Mouse (Mus musculus): ENCODE measurements at regions not wholly inside any gene's neighbourhood (a gene's known extent, or its start where the extent isn't known, plus 50 kb on each side); places are given as distances from the start of the nearest gene placed in this dataset.

DNA sequence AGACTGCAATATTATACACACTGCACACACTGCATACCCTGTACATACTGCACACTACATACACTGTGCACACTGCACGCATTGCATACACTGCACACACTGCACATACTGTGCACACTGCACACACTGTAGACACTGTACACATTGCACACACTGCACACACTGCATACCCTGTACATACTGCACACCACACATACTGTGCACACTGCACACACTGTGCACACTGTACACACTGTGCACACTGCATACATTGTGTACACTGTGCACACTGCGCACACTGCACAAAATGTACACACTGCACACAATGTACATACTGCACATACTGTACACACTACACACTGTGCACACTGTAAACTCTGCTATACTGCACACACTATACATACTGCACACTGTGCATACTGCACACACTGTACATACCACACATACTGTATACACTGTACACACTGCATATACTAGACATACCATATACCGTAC lies 405.1 kb downstream of the Rnd3 start:
- H3K27me3 ChIP-seq (ENCODE audit: control insufficient read depth, insufficient read depth, low read length) = no peaks in the 10 kb centered on the region
- no peak for ATAC-seq (ENCODE audit: insufficient number of reproducible peaks, insufficient read depth, low FRiP score, low read depth)
- H3K4me3 ChIP-seq (ENCODE audit: control insufficient read depth in 1 of 2, insufficient read depth in 1 of 2, low read depth in 1 of 2, low read length in 2 of 2) = no peak overlapping the region
- no peak overlapping the region for H3K27ac ChIP-seq (replicated peaks in 1 of 2; ENCODE audit: control insufficient read depth in 1 of 2, insufficient read depth in 1 of 2, low read depth in 2 of 2, low read length in 2 of 2)
- no peaks in the 10 kb centered on the region for H3K4me1 ChIP-seq (ENCODE audit: control insufficient read depth in 2 of 2, insufficient read depth in 2 of 2, low read length in 2 of 2)
- 97% methylated on average over 3 of the region's 3 CpGs for WGBS
- H3K4me2 ChIP-seq (ENCODE audit: low read length) = no peak overlapping the region
- H3K9me3 ChIP-seq (ENCODE audit: control insufficient read depth, low read length) = no peaks in the 10 kb centered on the region
- no peak overlapping the region for H3K9ac ChIP-seq (ENCODE audit: low read length)
- no peaks in the 10 kb centered on the region for H3K36me3 ChIP-seq (ENCODE audit: control insufficient read depth, insufficient read depth, low read length)

DNA sequence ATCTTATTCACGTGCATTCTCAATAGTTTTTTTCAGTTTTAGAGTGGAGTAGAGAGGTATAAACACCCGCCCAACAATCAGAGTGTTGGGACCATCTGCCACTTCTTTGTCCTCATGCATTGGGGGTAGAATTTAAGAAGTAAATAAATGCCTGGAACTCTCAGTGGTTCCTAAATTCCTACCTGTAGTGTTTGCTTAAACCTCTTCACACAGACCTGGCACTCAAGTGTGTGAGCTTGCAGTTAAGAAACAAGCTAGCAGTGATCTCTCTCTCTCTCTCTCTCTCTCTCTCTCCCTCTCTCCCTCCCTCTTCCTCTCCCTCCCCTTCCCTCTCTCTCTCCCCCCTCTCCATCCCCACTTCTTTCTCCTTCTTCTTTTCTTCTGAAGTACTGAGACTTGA lies 406.5 kb downstream of the Rnd3 start:
- Histone ChIP-seq H3K9ac (ENCODE audit: low read length) (no peak overlapping the region), H3K4me2 (ENCODE audit: low read length) (no peak overlapping the region), H3K27ac (replicated peaks in 1 of 2; ENCODE audit: control insufficient read depth in 1 of 2, insufficient read depth in 1 of 2, low read depth in 2 of 2, low read length in 2 of 2) (no peak overlapping the region), H3K9me3 (ENCODE audit: control insufficient read depth, low read length) (no peaks in the 10 kb centered on the region), H3K27me3 (ENCODE audit: control insufficient read depth, insufficient read depth, low read length) (no peaks in the 10 kb centered on the region), H3K36me3 (ENCODE audit: control insufficient read depth, insufficient read depth, low read length) (no peaks in the 10 kb centered on the region), H3K4me1 (ENCODE audit: control insufficient read depth in 2 of 2, insufficient read depth in 2 of 2, low read length in 2 of 2) (no peaks in the 10 kb centered on the region), H3K4me3 (ENCODE audit: control insufficient read depth in 1 of 2, insufficient read depth in 1 of 2, low read depth in 1 of 2, low read length in 2 of 2) (no peak overlapping the region)
- WGBS = 67% methylated on average over 2 of the region's 2 CpGs
- ATAC-seq (ENCODE audit: insufficient number of reproducible peaks, insufficient read depth, low FRiP score, low read depth) = no peak

DNA sequence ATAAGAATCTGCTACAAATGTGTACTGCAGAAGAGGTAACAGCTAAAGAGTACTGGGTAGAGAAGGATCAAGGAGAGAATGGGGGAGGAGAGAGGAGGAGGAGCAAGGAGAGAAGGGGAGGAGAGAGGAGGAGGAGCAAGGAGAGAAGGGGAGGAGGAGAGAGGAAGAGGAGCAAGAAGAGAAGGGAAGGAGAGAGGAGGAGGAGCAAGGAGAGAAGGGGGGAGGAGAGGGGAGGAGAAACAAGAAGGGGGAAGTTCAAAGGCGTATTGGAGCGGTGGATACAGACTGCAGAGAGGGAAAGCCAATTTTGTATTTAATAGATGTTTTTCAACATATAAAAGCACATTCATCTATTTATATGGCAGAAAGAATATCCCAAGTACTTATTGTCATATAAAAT lies 407.6 kb downstream of the Rnd3 start:
- H3K4me3 ChIP-seq (ENCODE audit: control insufficient read depth in 1 of 2, insufficient read depth in 1 of 2, low read depth in 1 of 2, low read length in 2 of 2) = no peak overlapping the region
- no peak for ATAC-seq (ENCODE audit: insufficient number of reproducible peaks, insufficient read depth, low FRiP score, low read depth)
- H3K9me3 ChIP-seq (ENCODE audit: control insufficient read depth, low read length) = no peaks in the 10 kb centered on the region
- H3K27ac ChIP-seq (replicated peaks in 1 of 2; ENCODE audit: control insufficient read depth in 1 of 2, insufficient read depth in 1 of 2, low read depth in 2 of 2, low read length in 2 of 2) = no peak overlapping the region
- H3K27me3 ChIP-seq (ENCODE audit: control insufficient read depth, insufficient read depth, low read length) = no peaks in the 10 kb centered on the region
- WGBS = 81% methylated on average over 2 of the region's 2 CpGs
- H3K9ac ChIP-seq (ENCODE audit: low read length) = no peak overlapping the region
- H3K4me1 ChIP-seq (ENCODE audit: control insufficient read depth in 2 of 2, insufficient read depth in 2 of 2, low read length in 2 of 2) = no peaks in the 10 kb centered on the region
- H3K36me3 ChIP-seq (ENCODE audit: control insufficient read depth, insufficient read depth, low read length) = no peaks in the 10 kb centered on the region
- no peak overlapping the region for H3K4me2 ChIP-seq (ENCODE audit: low read length)

DNA sequence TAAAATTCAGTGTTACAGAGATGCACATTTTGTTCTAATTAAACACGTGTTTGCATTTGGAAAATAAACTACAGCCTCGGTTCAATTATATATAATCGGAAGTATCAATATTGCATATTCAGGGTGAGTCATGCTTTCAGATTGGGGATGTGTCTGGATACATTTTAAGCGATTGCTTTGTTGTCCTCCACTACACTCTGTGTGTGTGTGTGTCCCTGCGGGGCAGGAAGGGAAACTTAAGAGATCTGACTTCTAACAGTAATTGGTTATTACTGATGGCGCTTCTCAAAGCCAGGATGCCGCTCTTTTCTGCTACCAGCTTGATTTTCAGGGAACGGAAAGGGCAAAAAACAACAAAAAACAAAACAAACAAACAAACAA lies 409.3 kb downstream of the Rnd3 start:
- no peak for ATAC-seq (ENCODE audit: insufficient number of reproducible peaks, insufficient read depth, low FRiP score, low read depth)
- Histone ChIP-seq H3K4me1 (ENCODE audit: control insufficient read depth in 2 of 2, insufficient read depth in 2 of 2, low read length in 2 of 2) (no peaks in the 10 kb centered on the region), H3K4me2 (ENCODE audit: low read length) (no peak overlapping the region), H3K9me3 (ENCODE audit: control insufficient read depth, low read length) (no peaks in the 10 kb centered on the region), H3K9ac (ENCODE audit: low read length) (no peak overlapping the region), H3K27me3 (ENCODE audit: control insufficient read depth, insufficient read depth, low read length) (no peaks in the 10 kb centered on the region), H3K4me3 (ENCODE audit: control insufficient read depth in 1 of 2, insufficient read depth in 1 of 2, low read depth in 1 of 2, low read length in 2 of 2) (no peak overlapping the region), H3K27ac (replicated peaks in 1 of 2; ENCODE audit: control insufficient read depth in 1 of 2, insufficient read depth in 1 of 2, low read depth in 2 of 2, low read length in 2 of 2) (no peak overlapping the region), H3K36me3 (ENCODE audit: control insufficient read depth, insufficient read depth, low read length) (no peaks in the 10 kb centered on the region)
- WGBS = 85% methylated on average over 8 of the region's 8 CpGs

DNA sequence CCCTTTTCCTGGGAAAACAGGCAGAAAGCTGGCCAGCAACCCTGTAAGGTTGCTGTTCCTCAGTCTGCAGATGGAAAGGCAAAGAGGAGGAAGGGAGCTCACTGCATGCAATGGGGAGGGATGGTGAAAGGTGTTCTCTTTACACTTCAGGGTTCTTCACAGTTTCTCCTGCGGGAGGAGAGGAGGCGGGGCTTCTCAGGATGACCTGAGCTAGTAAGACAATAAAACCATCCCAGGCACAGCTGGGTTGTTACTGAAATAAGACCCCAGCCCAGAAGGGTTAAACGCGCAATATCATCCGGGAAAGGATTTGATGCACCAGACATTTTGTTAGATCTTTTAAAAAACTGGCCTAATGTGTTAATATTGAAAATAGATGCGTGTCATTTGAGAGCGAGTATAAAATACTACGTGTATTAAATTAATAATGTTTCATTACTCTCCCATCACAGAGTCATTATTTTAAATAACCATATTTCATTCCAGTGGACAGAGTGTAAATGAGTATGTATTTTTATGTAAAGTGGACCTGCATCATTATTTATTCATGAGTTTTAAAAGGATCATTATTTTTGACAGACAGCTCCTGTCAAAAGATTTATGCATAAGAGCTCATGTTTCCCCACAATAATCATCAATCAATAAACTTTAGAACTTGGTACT lies 409.8 kb downstream of the Rnd3 start:
- H3K36me3 ChIP-seq (ENCODE audit: control insufficient read depth, insufficient read depth, low read length) = no peaks in the 10 kb centered on the region
- 71% methylated on average over 8 of the region's 8 CpGs for WGBS
- no peak overlapping the region for H3K4me2 ChIP-seq (ENCODE audit: low read length)
- no peak for ATAC-seq (ENCODE audit: insufficient number of reproducible peaks, insufficient read depth, low FRiP score, low read depth)
- H3K9me3 ChIP-seq (ENCODE audit: control insufficient read depth, low read length) = no peaks in the 10 kb centered on the region
- H3K27me3 ChIP-seq (ENCODE audit: control insufficient read depth, insufficient read depth, low read length) = no peaks in the 10 kb centered on the region
- H3K4me3 ChIP-seq (ENCODE audit: control insufficient read depth in 1 of 2, insufficient read depth in 1 of 2, low read depth in 1 of 2, low read length in 2 of 2) = no peak overlapping the region
- no peaks in the 10 kb centered on the region for H3K4me1 ChIP-seq (ENCODE audit: control insufficient read depth in 2 of 2, insufficient read depth in 2 of 2, low read length in 2 of 2)
- no peak overlapping the region for H3K27ac ChIP-seq (replicated peaks in 1 of 2; ENCODE audit: control insufficient read depth in 1 of 2, insufficient read depth in 1 of 2, low read depth in 2 of 2, low read length in 2 of 2)
- no peak overlapping the region for H3K9ac ChIP-seq (ENCODE audit: low read length)

DNA sequence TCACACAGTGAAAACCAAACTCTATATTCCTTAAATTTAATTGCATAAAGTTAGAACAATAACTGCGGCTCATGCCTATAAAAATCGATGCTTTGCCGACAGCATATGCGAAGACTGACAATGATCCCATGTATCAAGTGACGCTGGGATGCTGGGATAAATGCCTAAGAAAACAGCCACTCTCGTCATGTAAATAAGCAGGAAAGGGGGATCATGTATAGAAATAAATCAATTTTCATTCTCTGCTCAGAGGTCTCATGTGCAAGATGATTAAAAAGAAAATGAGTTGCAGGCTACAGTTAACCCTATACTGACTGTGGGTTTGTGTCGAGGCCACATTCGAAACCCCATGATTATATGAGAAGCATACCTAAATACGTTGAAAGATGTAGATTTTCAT lies 411.2 kb downstream of the Rnd3 start:
- H3K27ac ChIP-seq (replicated peaks in 1 of 2; ENCODE audit: control insufficient read depth in 1 of 2, insufficient read depth in 1 of 2, low read depth in 2 of 2, low read length in 2 of 2) = no peak overlapping the region
- no peak overlapping the region for H3K9ac ChIP-seq (ENCODE audit: low read length)
- H3K27me3 ChIP-seq (ENCODE audit: control insufficient read depth, insufficient read depth, low read length) = no peaks in the 10 kb centered on the region
- H3K36me3 ChIP-seq (ENCODE audit: control insufficient read depth, insufficient read depth, low read length) = no peaks in the 10 kb centered on the region
- no peak overlapping the region for H3K4me2 ChIP-seq (ENCODE audit: low read length)
- no peak for ATAC-seq (ENCODE audit: insufficient number of reproducible peaks, insufficient read depth, low FRiP score, low read depth)
- no peak overlapping the region for H3K4me3 ChIP-seq (ENCODE audit: control insufficient read depth in 1 of 2, insufficient read depth in 1 of 2, low read depth in 1 of 2, low read length in 2 of 2)
- 85% methylated on average over 9 of the region's 9 CpGs for WGBS
- H3K9me3 ChIP-seq (ENCODE audit: control insufficient read depth, low read length) = no peaks in the 10 kb centered on the region
- no peaks in the 10 kb centered on the region for H3K4me1 ChIP-seq (ENCODE audit: control insufficient read depth in 2 of 2, insufficient read depth in 2 of 2, low read length in 2 of 2)

DNA sequence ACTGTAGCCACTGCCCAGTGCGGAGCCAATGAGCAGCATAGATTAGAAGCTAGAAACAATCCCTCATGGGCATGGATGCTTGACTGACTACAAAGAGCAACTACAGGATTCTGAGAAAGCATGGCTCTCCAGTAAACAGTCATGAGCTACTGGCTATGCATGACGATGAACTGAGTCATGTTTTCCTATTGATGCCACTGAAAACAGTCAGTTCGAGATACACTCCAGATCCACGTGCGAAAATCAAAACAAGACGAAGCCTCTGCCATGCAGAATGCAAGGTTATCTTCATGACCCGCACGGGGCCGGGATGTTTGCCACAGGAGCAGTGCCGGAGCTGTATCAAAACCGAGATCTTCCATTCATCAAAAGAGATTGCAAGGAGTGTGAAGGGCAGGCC lies 413.9 kb downstream of the Rnd3 start:
- Histone ChIP-seq H3K4me1 (ENCODE audit: control insufficient read depth in 2 of 2, insufficient read depth in 2 of 2, low read length in 2 of 2) (no peaks in the 10 kb centered on the region), H3K9me3 (ENCODE audit: control insufficient read depth, low read length) (no peaks in the 10 kb centered on the region), H3K4me3 (ENCODE audit: control insufficient read depth in 1 of 2, insufficient read depth in 1 of 2, low read depth in 1 of 2, low read length in 2 of 2) (no peak overlapping the region), H3K27ac (replicated peaks in 1 of 2; ENCODE audit: control insufficient read depth in 1 of 2, insufficient read depth in 1 of 2, low read depth in 2 of 2, low read length in 2 of 2) (no peak overlapping the region), H3K27me3 (ENCODE audit: control insufficient read depth, insufficient read depth, low read length) (no peaks in the 10 kb centered on the region), H3K9ac (ENCODE audit: low read length) (no peak overlapping the region), H3K36me3 (ENCODE audit: control insufficient read depth, insufficient read depth, low read length) (no peaks in the 10 kb centered on the region), H3K4me2 (ENCODE audit: low read length) (no peak overlapping the region)
- no peak for ATAC-seq (ENCODE audit: insufficient number of reproducible peaks, insufficient read depth, low FRiP score, low read depth)
- 68% methylated on average over 11 of the region's 11 CpGs for WGBS

DNA sequence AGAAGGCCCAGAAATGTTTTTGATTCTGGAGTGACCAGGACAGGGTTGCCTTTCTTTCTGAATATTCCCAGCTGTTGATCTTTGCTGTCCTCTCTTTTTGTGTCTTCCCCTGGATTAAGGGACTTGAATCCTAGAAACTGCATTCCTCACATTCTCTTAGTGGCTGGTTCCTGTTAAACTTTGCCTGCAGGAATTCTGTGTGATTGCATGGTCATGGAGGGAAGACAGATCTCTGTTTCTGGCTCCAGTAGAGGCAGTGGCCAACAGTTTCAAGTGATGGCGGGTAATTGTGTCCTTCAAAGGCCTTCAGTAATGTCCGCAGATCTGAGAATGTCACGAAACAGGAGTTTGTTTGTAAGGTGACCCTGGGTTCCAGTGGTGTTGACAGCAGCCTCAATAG lies 410.1 kb upstream of the Mmadhc start:
- no peak overlapping the region for H3K9ac ChIP-seq (ENCODE audit: low read length)
- H3K4me2 ChIP-seq (ENCODE audit: low read length) = no peak overlapping the region
- H3K4me1 ChIP-seq (ENCODE audit: control insufficient read depth in 2 of 2, insufficient read depth in 2 of 2, low read length in 2 of 2) = peaks cover 4 to 7% of the 10 kb centered on the region in 2 experiments; a peak in 3 of 4 replicates
- WGBS = 6% methylated on average over 3 of the region's 3 CpGs
- no peaks in the 10 kb centered on the region for H3K9me3 ChIP-seq (ENCODE audit: control insufficient read depth, low read length)
- H3K27me3 ChIP-seq (ENCODE audit: control insufficient read depth, insufficient read depth, low read length) = no peaks in the 10 kb centered on the region
- no peak overlapping the region for H3K4me3 ChIP-seq (ENCODE audit: control insufficient read depth in 1 of 2, insufficient read depth in 1 of 2, low read depth in 1 of 2, low read length in 2 of 2)
- ATAC-seq (ENCODE audit: insufficient number of reproducible peaks, insufficient read depth, low FRiP score, low read depth) = no peak
- H3K36me3 ChIP-seq (ENCODE audit: control insufficient read depth, insufficient read depth, low read length) = no peaks in the 10 kb centered on the region
- H3K27ac ChIP-seq (replicated peaks in 1 of 2; ENCODE audit: control insufficient read depth in 1 of 2, insufficient read depth in 1 of 2, low read depth in 2 of 2, low read length in 2 of 2) = peak overlapping the region; percentile 10 to 56; a peak in 2 of 4 replicates

All from heart, embryonic 14.5 days (tissue).